Mouse (Mus musculus) neural tube, postnatal 0 days (tissue): ENCODE results near the gene Elp5. TPM values are rescaled to one million over a fixed set of nuclear protein-coding genes. Genes with fewer than 3 reads are reported as not detected.

Source experiments
- microRNA counts: library from miRNA; unstranded; fragments of <30 nt; microRNA quantifications from one replicate; lab custom pipeline; 2015
- microRNA-seq: library from miRNA; unstranded; fragments of <30 nt; microRNA quantifications from one replicate; pipeline ENCODE4, GENCODE M21; 2016
- polyA plus RNA-seq: library from polyadenylated mRNA; unstranded; fragments of >200 nt; fragmentation: Nextera tagmentation; extraction: Ambion mirVana; gene quantifications from 2 replicates; pipeline ENCODE4 v1.2.1, GENCODE M21; 2015

The Elp5 gene
- polyA plus RNA-seq = 161 and 162 TPM in 2 replicates

GRCm38 (mm10) chr11:69982225-69982624, at the start of gene Elp5:
TSS of gene Elp5 (minus strand) at chr11:69982517.

GRCm38 (mm10) chr11:70016669-70017068, 34.4 kb upstream of the Elp5 start, which contains the start of gene Dlg4:
TSS of gene Dlg4 (plus strand) at chr11:70016942.

GRCm38 (mm10) chr11:70014880-70015558, 32.7 kb upstream of the Elp5 start, which contains the start of gene Acadvl:
TSS of gene Acadvl (minus strand) at chr11:70015411.

GRCm38 (mm10) chr11:70000396-70000898, 18.1 kb upstream of the Elp5 start, which contains the start of gene Dvl2:
TSS of gene Dvl2 (plus strand) at chr11:70000595.

GRCm38 (mm10) chr11:69995391-69995960, 13.2 kb upstream of the Elp5 start, which contains the start of gene Phf23:
TSS of gene Phf23 (plus strand) at chr11:69995777.

GRCm38 (mm10) chr11:69990850-69991691, 8.8 kb upstream of the Elp5 start, which contains the start of gene Gabarap:
TSS of gene Gabarap (plus strand) at chr11:69991143.

GRCm38 (mm10) chr11:69981141-69981762, 1.1 kb downstream of the Elp5 start, which contains the start of gene Ctdnep1:
TSS of gene Ctdnep1 (plus strand) at chr11:69981156.

GRCm38 (mm10) chr11:69964650-69965270, 17.6 kb downstream of the Elp5 start, which contains the start of gene Cldn7:
TSS of gene Cldn7 (plus strand) at chr11:69964779.

GRCm38 (mm10) chr11:69948066-69948762, 34.1 kb downstream of the Elp5 start, which contains the start of gene Slc2a4:
TSS of gene Slc2a4 (minus strand) at chr11:69948188.

GRCm38 (mm10) chr11:69935137-69935879, 47.0 kb downstream of the Elp5 start, which contains the start of gene Ybx2:
TSS of gene Ybx2 (plus strand) at chr11:69935796.

GRCm38 (mm10) chr11:69921114-69922011, 61.0 kb downstream of the Elp5 start, which contains the start of gene Eif5a:
TSS of gene Eif5a (minus strand) at chr11:69921958.

MicroRNAs encoded within 50 kb of the gene (microRNA counts, 519-probe panel; counts per million panel counts)
- microRNA mmu-miR-324-3p (lab: Ali Mortazavi, UCI) (40.5 counts per million), microRNA mmu-miR-324-5p (lab: Ali Mortazavi, UCI) (4,244 counts per million, percentile 39 among the panel's probes with 10 or more counts)

Small RNA genes lying within 50 kb of the gene (microRNA-seq; reads per million reads assigned to microRNA genes)
- gene Gm44349 = not detected
- gene Mir324 = 3,694 reads per million, percentile 89 among the genes with 10 or more reads in this experiment

Other genes starting within 250 kb of the Elp5 start
- gene Polr2a, start 223.9 kb downstream of the Elp5 start, polyA plus RNA-seq = 9.6 and 10.9 TPM in 2 replicates
- gene Slc35g3, start 220.5 kb downstream of the Elp5 start, polyA plus RNA-seq = 0.09 and 0.15 TPM in 2 replicates
- gene Zbtb4, start 216.6 kb downstream of the Elp5 start, polyA plus RNA-seq = 4.9 and 6.8 TPM in 2 replicates
- gene Chrnb1, start 186.6 kb downstream of the Elp5 start, polyA plus RNA-seq = 1.3 and 1.5 TPM in 2 replicates
- gene Fgf11, start 180.7 kb downstream of the Elp5 start, polyA plus RNA-seq = 7.1 and 8.5 TPM in 2 replicates
- gene Tmem102, start 176.9 kb downstream of the Elp5 start, polyA plus RNA-seq = 1.2 and 1.6 TPM in 2 replicates
- gene Gm39566, start 167.2 kb downstream of the Elp5 start, polyA plus RNA-seq = not detected in 2 replicates
- not detected in 2 replicates for gene Spem2, start 164.1 kb downstream of the Elp5 start, polyA plus RNA-seq
- not detected in 2 replicates for gene Spem1, start 160.3 kb downstream of the Elp5 start, polyA plus RNA-seq
- 25.7 and 29.7 TPM in 2 replicates for gene Nlgn2, start 144.7 kb downstream of the Elp5 start, polyA plus RNA-seq
- gene Tmem256, start 144.0 kb downstream of the Elp5 start, polyA plus RNA-seq = 452 and 485 TPM in 2 replicates
- gene Plscr3, start 136.1 kb downstream of the Elp5 start, polyA plus RNA-seq = 32.3 and 33.8 TPM in 2 replicates
- gene Tnk1, start 123.8 kb downstream of the Elp5 start, polyA plus RNA-seq = 0.15 TPM in 1 of 2 replicates, not detected in the other
- not detected in 2 replicates for gene Tmem95, start 104.5 kb downstream of the Elp5 start, polyA plus RNA-seq
- gene Kctd11, start 101.1 kb downstream of the Elp5 start, polyA plus RNA-seq = 2.1 and 2.2 TPM in 2 replicates
- gene Acap1, start 87.0 kb downstream of the Elp5 start, polyA plus RNA-seq = 0.10 and 0.15 TPM in 2 replicates
- gene 2810408A11Rik, start 81.5 kb downstream of the Elp5 start, polyA plus RNA-seq = 3.0 and 3.2 TPM in 2 replicates
- gene Neurl4, start 81.4 kb downstream of the Elp5 start, polyA plus RNA-seq = 13.0 and 19.0 TPM in 2 replicates
- 48.2 and 58.8 TPM in 2 replicates for gene Gps2, start 68.6 kb downstream of the Elp5 start, polyA plus RNA-seq
- gene Eif5a, start 60.6 kb downstream of the Elp5 start, polyA plus RNA-seq = 1,029 and 1,041 TPM in 2 replicates
- 3.5 and 5.2 TPM in 2 replicates for gene Ybx2, start 46.7 kb downstream of the Elp5 start, polyA plus RNA-seq
- gene Slc2a4, start 34.3 kb downstream of the Elp5 start, polyA plus RNA-seq = 8.9 and 9.0 TPM in 2 replicates
- gene Cldn7, start 17.7 kb downstream of the Elp5 start, polyA plus RNA-seq = not detected in 2 replicates
- 32.8 and 41.1 TPM in 2 replicates for gene Ctdnep1, start 1.4 kb downstream of the Elp5 start, polyA plus RNA-seq
- gene Gabarap, start 8.6 kb upstream of the Elp5 start, polyA plus RNA-seq = 532 and 552 TPM in 2 replicates
- gene Phf23, start 13.3 kb upstream of the Elp5 start, polyA plus RNA-seq = 41.5 and 47.4 TPM in 2 replicates
- 16.9 and 19.7 TPM in 2 replicates for gene Dvl2, start 18.1 kb upstream of the Elp5 start, polyA plus RNA-seq
- gene Acadvl, start 32.9 kb upstream of the Elp5 start, polyA plus RNA-seq = 67.1 and 67.9 TPM in 2 replicates
- gene Dlg4, start 34.4 kb upstream of the Elp5 start, polyA plus RNA-seq = 23.8 and 24.9 TPM in 2 replicates
- gene Asgr1, start 71.6 kb upstream of the Elp5 start, polyA plus RNA-seq = 4.8 and 7.3 TPM in 2 replicates
- gene Asgr2, start 110.1 kb upstream of the Elp5 start, polyA plus RNA-seq = 0.28 TPM in 1 of 2 replicates, not detected in the other
- gene Mgl2, start 147.8 kb upstream of the Elp5 start, polyA plus RNA-seq = 0.69 and 0.70 TPM in 2 replicates
- 0.71 and 2.0 TPM in 2 replicates for gene Clec10a, start 173.7 kb upstream of the Elp5 start, polyA plus RNA-seq
- 19.5 and 20.3 TPM in 2 replicates for gene Slc16a11, start 230.2 kb upstream of the Elp5 start, polyA plus RNA-seq
- 11.5 and 12.1 TPM in 2 replicates for gene Slc16a13, start 238.5 kb upstream of the Elp5 start, polyA plus RNA-seq
- 2.9 and 3.3 TPM in 2 replicates for gene Bcl6b, start 247.3 kb upstream of the Elp5 start, polyA plus RNA-seq